Mouse (Mus musculus) T-cell, adult 2 months (primary cell): ENCODE measurements around the gene Ttc5.
"Not testable (repeated sequence)": the region's sequence is repeated elsewhere in the genome, so short reads cannot be mapped to it uniquely, and the experiment has no call there.

Experiments
- DNase-seq: peaks from one replicate; pipeline ENCODE4 v3.0.0; 2022; ENCODE audit warnings: low spot score

Ttc5 gene

DNA sequence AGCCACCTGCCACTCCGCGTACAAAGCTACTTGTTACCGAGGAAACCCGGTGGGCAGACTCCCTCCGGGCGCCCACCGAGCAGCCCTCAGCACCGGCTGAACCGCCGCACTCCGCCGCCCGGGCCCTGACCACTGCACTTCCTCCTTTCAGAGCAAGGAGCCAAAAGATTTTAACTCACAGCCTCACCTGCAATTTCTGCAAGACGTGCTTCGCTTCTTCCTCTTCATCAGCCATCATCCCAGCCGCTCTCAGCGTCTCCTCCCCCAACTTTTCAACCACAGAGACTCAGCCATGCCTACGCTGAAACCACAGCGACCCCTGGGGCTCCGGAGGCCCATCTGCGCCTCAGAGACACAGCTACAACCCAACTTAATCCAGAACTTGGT is at the start of gene Ttc5:
TSS of gene Ttc5 (minus strand) at position 269 of the 387 bp plus-strand sequence.
- peak; percentile 94 for DNase-seq

DNA sequence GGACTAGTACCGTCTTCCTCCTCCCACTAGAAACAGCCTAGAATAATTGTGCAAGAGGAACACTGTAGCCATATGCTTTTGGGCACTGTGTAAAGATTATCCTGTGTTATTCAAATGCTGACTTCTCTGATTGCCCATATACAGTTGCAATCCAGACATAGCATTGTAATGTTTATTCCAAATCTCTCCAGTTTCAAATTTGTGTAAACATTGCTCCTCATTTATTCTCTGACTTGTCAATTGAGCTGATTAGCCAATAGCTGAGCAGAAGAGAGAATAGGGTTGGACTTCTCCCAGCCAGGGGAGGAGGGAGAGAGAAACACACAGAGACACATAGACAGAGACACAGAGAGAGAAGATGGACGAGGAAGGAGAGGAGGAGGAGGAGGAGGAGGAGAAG is 49.1 kb upstream of the Ttc5 start:
- no peak for DNase-seq

GRCm38 (mm10) chr14:50833964-50834363 is 48.6 kb upstream of the Ttc5 start:
- DNase-seq = no peak

GRCm38 (mm10) chr14:50829878-50830277 is 44.6 kb upstream of the Ttc5 start:
- DNase-seq = no peak

- no peak for DNase-seq
These were observed 41.3 kb upstream of the Ttc5 start for GRCm38 (mm10) chr14:50826579-50826978.

GRCm38 (mm10) chr14:50824219-50824618 is 38.9 kb upstream of the Ttc5 start:
- peak; percentile 20 for DNase-seq

- no peak for DNase-seq
These were observed 37.9 kb upstream of the Ttc5 start for GRCm38 (mm10) chr14:50823240-50823639.

- no peak for DNase-seq
These were observed 27.7 kb upstream of the Ttc5 start for GRCm38 (mm10) chr14:50813060-50813459.

DNA sequence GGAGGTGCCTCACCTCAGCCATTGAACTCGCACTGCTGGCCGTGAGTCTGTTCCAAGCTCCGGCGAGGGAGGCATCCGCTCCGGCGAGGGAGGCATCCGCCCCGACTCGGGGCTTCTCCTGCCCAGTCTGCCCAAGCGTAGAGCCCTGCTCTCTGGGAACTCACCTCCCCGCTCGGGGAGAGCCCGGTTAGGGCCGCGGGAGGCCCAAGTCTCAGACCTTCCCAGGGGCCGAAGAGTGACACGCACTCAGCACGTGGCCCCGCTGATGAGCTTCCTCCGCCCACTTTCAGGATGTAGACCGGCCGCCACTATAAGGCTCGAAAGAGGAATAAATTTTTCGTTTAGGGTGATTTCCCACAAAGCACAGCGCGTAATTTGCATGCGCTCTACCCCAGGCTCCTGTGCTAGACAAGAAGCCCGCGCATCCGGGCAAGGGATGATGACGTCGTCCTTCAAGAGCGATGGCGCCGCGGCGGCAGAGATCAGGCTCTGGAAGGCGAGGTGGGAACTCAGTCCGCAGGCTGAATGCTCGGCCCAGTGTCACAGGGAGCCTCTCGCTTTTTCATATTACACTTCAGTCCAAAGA is 22.3 kb upstream of the Ttc5 start, which contains the start of the genes Ccnb1ip1 and Parp2:
TSS of gene Ccnb1ip1 (minus strand) at position 246 of the 586 bp plus-strand sequence.
TSS of gene Parp2 (plus strand) at position 355 of the 586 bp plus-strand sequence.
- DNase-seq = peak; percentile 96

DNA sequence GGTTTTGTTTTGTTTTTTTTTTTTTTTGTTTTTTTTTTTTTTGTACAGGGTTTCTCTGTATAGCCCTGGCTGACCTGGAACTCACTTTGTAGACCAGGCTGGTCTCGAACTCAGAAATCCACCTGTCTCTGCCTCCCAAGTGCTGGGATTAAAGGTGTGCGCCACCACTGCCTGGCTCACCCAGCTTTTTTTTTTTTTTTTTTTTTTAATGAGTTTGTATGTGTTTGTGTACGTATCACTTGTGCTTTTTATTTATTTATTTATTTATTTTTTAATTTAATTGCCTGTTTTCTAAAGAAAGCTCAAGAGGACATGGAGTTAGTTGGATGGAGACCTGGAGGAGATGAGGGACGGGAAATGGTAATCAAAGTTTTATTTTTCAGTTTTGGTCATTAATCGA is 21.1 kb upstream of the Ttc5 start:
- not testable (repeated sequence) for DNase-seq

- DNase-seq = no peak
These were observed 19.4 kb upstream of the Ttc5 start for GRCm38 (mm10) chr14:50804683-50805082.

- DNase-seq = peak; percentile 25
These were observed 17.7 kb upstream of the Ttc5 start for GRCm38 (mm10) chr14:50802843-50803562.

DNA sequence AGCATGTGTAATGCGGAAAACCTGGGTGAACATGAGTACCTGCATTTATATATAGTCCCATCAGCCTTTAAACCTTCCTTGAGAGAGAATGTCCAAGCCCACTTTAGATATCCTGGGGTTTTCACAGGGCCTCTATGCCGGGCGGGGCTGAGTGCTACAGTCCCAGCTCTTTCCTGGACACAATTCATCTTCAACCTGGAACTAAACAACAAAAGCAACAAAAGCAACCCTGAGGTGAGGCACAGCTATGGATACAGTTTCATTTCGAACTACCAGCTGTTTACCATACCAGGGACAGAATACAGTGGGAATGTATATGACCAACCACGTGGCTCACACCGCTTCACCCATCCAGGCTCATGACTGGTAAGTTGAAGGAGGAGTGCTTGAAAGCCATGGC is 17.1 kb upstream of the Ttc5 start:
- no peak for DNase-seq

GRCm38 (mm10) chr14:50799502-50800259 is 14.4 kb upstream of the Ttc5 start:
- peak; percentile 55 for DNase-seq

DNA sequence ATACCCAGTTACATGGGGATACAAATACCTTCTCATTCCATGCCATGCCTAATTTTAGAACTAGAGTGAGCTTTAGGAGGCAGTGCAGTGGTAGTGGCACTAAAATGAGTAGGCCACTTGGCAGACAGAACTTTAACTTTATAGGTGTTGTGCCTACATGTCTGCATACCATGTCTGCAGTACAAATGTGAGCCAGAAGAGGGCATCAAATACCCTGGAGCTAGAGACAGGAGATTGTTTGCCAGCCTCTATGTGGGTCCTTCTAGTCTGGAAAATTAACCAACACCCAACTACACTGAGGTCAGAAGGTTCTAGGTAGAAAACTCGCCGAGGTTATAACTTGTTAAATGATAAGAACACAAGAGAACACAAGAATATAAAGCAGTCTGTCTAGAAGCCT is 13.2 kb upstream of the Ttc5 start:
- DNase-seq = peak; percentile 21

DNA sequence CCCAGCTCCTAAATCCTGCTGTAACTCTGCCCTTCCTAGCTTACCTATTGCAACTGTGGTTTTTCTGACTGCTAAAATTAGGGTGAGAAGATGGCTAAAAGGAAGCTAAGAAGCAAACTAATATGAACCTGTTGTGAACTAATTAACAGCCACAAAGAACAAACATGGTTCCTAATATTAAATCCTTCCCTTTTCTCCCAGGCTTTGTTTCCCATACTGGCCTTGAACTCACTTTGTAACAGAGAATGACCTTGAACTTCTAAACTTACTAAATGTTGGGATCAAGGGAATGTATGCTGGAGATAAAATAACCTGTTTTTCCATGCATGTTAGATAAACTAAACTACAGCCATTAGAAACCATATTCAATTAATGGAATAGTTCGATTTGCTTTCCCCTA is 11.1 kb upstream of the Ttc5 start:
- DNase-seq = no peak

- DNase-seq = no peak
These were observed 10.6 kb upstream of the Ttc5 start for GRCm38 (mm10) chr14:50795965-50796364.

GRCm38 (mm10) chr14:50795261-50795935 is 10.1 kb upstream of the Ttc5 start:
- no peak for DNase-seq

- no peak for DNase-seq
These were observed 2.8 kb upstream of the Ttc5 start for GRCm38 (mm10) chr14:50788157-50788556.

DNA sequence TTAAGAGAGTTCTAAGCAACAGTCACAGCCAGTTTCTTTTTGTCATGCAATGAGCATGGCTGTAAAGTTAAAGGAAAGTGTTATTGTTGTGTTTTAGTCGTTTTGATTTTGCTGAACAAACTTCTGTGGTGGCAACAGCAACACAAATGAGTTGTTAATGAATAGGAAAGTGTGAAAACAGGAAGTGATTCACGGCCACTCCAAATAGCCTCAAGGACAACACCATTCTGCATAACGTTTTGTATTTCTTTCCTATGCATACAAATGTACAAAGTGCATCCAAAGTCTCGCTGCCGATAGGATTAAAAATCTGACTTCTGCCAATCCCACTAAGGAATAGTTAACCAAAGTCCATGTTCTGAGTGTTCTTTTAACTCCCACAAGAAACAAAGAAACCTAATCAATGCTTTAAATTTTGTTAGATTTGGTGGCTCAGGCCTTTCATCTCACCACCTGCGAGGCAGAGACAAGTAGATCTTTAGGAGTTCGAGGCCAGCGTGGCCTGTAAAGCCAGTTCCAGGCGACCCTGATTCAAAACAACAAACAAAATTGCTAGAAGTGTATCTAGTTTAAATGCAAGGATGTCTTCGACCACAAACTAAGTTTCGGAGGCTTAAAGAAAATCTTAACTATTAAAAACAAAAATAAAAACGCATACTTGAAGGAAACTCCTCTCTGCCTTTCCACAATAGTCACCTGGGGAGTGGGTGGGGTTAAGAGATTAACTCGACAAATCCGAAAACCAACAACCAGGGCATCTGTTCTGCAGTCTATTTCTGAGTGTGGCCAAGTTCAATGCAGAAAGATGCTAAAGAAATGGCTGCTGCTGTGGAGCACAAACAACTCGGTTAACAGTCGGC is 698 bp downstream of the Ttc5 start:
- peak; percentile 19 for DNase-seq

- peak; percentile 11 for DNase-seq
These were observed 3.2 kb downstream of the Ttc5 start for GRCm38 (mm10) chr14:50782166-50782565.
